Mouse (Mus musculus) ES-E14 (cell line): Measurements from ENCODE around the gene Gpr27. TPM values are rescaled to one million over a fixed set of nuclear protein-coding genes. Genes with fewer than 3 reads are reported as not detected.

Experiments
- DNase-seq: peaks from one replicate; pipeline ENCODE4 v3.0.0-alpha.2; 2013; ENCODE audit warnings: low read depth, low spot score
- H3K27ac ChIP-seq: 2 replicates; pipeline ENCODE4 v1.5.1; 2012; ENCODE audit warnings: low read depth, mild to moderate bottlenecking, low read length, moderate library complexity, mixed read lengths; ENCODE audit not compliant: poor library complexity, insufficient read depth, severe bottlenecking
- H3K36me3 ChIP-seq: 2 replicates; pipeline ENCODE4 v1.6.1; 2012; ENCODE audit warnings: mild to moderate bottlenecking, low read length, moderate library complexity, mixed read lengths; ENCODE audit not compliant: control insufficient read depth, poor library complexity, insufficient read depth, severe bottlenecking
- H3K4me1 ChIP-seq, 2 experiments: fragments of 150-350 bp in 1 of 2; sonication (generic) in 1 of 2; 2 replicates each; pipeline ENCODE4 v1.6.1; 2012; ENCODE audit warnings: low read length in 2 of 2, mild to moderate bottlenecking in 1 of 2, mixed read lengths in 1 of 2; ENCODE audit not compliant: control insufficient read depth in 2 of 2, insufficient read depth in 2 of 2, poor library complexity in 1 of 2
- H3K4me3 ChIP-seq, 2 experiments: fragments of 150-350 bp in 1 of 2; sonication (generic) in 1 of 2; 2 replicates each; pipeline ENCODE4 v1.5.1; 2012; ENCODE audit warnings: low read length in 2 of 2, low read depth in 1 of 2, mild to moderate bottlenecking in 1 of 2, mixed read lengths in 1 of 2; ENCODE audit not compliant: insufficient read depth in 1 of 2, poor library complexity in 1 of 2, severe bottlenecking in 1 of 2
- H3K9ac ChIP-seq: 2 replicates; pipeline ENCODE4 v1.6.1; 2012; ENCODE audit warnings: low read depth, mild to moderate bottlenecking, low read length, mixed read lengths; ENCODE audit not compliant: poor library complexity, insufficient read depth, severe bottlenecking
- H3K9me3 ChIP-seq: fragments of 150-350 bp; sonication (generic); 2 replicates; pipeline ENCODE4 v1.6.1; 2012; ENCODE audit warnings: low read depth, mild to moderate bottlenecking, low read length; ENCODE audit not compliant: control insufficient read depth, insufficient read depth
- CHD2 ChIP-seq: IDR thresholded peaks from 2 replicates; pipeline ENCODE4 v1.6.1; 2014; ENCODE audit warnings: mild to moderate bottlenecking, low read depth, low read length, inconsistent platforms
- HCFC1 ChIP-seq: IDR thresholded peaks from 2 replicates; pipeline ENCODE4 v1.6.1; 2012; ENCODE audit warnings: low read length, inconsistent platforms, borderline replicate concordance; ENCODE audit not compliant: insufficient read depth
- MAFK ChIP-seq: IDR thresholded peaks from 2 replicates; pipeline ENCODE4 v1.6.1; 2014; ENCODE audit warnings: mild to moderate bottlenecking, low read depth, low read length, inconsistent platforms; ENCODE audit not compliant: insufficient read depth
- ZC3H11A ChIP-seq: IDR thresholded peaks from 2 replicates; pipeline ENCODE4 v1.6.1; 2012; ENCODE audit warnings: low read depth, mild to moderate bottlenecking, inconsistent platforms, low read length, borderline replicate concordance
- ZNF384 ChIP-seq: IDR thresholded peaks from 2 replicates; pipeline ENCODE4 v1.6.1; 2012; ENCODE audit warnings: low read depth, low read length, inconsistent platforms
- in situ Hi-C, 2 experiments: fragments of 600-800 bp; cut with MboI; formaldehyde crosslinking; loops; one replicate each; pipeline ENCODE4 v1.15.1; 2025; ENCODE audit warnings: low sequenced_read_pairs in 2 of 2, inconsistent platforms in 1 of 2; ENCODE audit not compliant: unreplicated experiment in 2 of 2
- total RNA-seq: library from RNA; depleted of rRNA; stranded (reverse); fragments of 300-350 nt; gene quantifications from 2 replicates; pipeline ENCODE4 v1.2.3, GENCODE M21; 2012

Gpr27 gene
- total RNA-seq, 1 experiment: 1.7 TPM

DNA sequence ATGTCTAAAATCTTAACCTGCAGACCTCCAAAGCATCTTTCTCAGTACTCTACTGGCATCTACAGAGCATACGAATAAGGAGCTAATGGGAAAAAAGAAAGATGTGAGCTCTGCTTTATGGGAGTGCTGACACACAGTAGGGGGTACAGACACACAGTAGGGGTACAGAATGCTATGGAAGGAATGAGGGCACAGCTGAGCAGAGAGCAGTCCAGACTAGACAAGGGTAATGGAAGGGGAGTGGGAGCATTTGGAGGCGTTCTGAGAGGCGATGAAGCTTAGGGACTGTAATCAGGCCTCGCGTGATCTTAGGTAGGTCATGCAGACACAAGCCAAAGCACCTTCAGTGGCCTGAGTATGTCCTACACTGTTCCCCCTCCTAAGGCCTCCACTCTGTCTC lies 8.5 kb upstream of the Gpr27 start:
- Histone ChIP-seq H3K36me3 (no peaks in the 10 kb centered on the region), H3K4me3 (no peak overlapping the region), H3K27ac (no peak overlapping the region), H3K4me1 (no peaks in the 10 kb centered on the region), H3K9ac (no peak overlapping the region), H3K9me3 (no peaks in the 10 kb centered on the region)
- no peak for TF ChIP-seq HCFC1
- no peak for TF ChIP-seq ZNF384
- TF ChIP-seq CHD2: no peak
- no peak for TF ChIP-seq MAFK
- no peak for DNase-seq
- in situ Hi-C loops: no loop called here

- H3K9ac ChIP-seq: no peak overlapping the region
- H3K27ac ChIP-seq: no peak overlapping the region
- no peak overlapping the region for H3K4me3 ChIP-seq
- no peaks in the 10 kb centered on the region for H3K36me3 ChIP-seq
- in situ Hi-C loops: no loop called here
- no peaks in the 10 kb centered on the region for H3K9me3 ChIP-seq
- DNase-seq: peak; percentile 62
- no peaks in the 10 kb centered on the region for H3K4me1 ChIP-seq
- TF ChIP-seq ZNF384 (no peak), MAFK (no peak), CHD2 (no peak), HCFC1 (no peak), ZC3H11A (no peak)
Observed at GRCm38 (mm10) chr6:99684899-99685298, 7.6 kb upstream of the Gpr27 start.

DNA sequence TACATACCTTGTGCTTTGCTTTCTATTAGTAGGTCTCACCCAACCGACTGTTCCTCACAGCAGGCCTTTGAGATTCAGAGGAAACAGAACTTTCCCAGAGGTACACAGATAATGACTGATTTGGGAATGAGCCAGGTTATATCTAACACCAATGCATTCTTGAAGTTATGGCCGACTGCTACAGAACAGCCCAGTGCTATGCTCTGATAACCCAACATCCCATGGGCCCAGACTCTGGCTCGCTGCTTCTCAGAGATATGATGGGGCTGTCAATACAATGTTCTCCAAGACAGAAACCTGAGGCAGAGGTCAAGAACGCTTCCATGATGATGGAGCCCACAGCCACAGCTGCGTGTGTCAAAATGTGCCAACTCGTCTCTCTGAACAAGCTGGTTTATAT lies 4.0 kb upstream of the Gpr27 start:
- no peaks in the 10 kb centered on the region for H3K36me3 ChIP-seq
- no peak overlapping the region for H3K27ac ChIP-seq
- H3K4me1 ChIP-seq: 0 out of 4 replicates have a peak, but pooled peaks cover 0 to 2% of the 10 kb centered on the region in 2 experiments
- TF ChIP-seq HCFC1 (no peak), ZNF384 (no peak), MAFK (no peak), ZC3H11A (no peak), CHD2 (no peak)
- DNase-seq: no peak
- in situ Hi-C loops: no loop called here
- H3K9ac ChIP-seq: no peak overlapping the region
- no peak overlapping the region for H3K4me3 ChIP-seq
- H3K9me3 ChIP-seq: no peaks in the 10 kb centered on the region

GRCm38 (mm10) chr6:99691666-99692205 lies 743 bp upstream of the Gpr27 start:
- Histone ChIP-seq H3K4me3 (peak overlapping the region; percentile 72 to 76), H3K9ac (peak overlapping the region; percentile 76), H3K4me1 (0 out of 4 replicates have a peak, but pooled peaks cover 0 to 2% of the 10 kb centered on the region in 2 experiments), H3K27ac (no peak overlapping the region), H3K9me3 (no peaks in the 10 kb centered on the region), H3K36me3 (no peaks in the 10 kb centered on the region)
- TF ChIP-seq ZNF384 (no peak), ZC3H11A (no peak), HCFC1 (no peak), MAFK (no peak), CHD2 (no peak)
- no peak for DNase-seq
- in situ Hi-C loops: no loop called here
